Mouse (Mus musculus) neural tube, embryonic 11.5 days (tissue): Measurements from ENCODE around the gene Cnnm4. TPM values are rescaled to one million over a fixed set of nuclear protein-coding genes. Genes with fewer than 3 reads are reported as not detected.
"Not testable (repeated sequence)": the region's sequence is repeated elsewhere in the genome, so short reads cannot be mapped to it uniquely, and the experiment has no call there.

Experiments used
- ATAC-seq: fragments of 200-750 bp; cut with Nextera tagmentation; 2 replicates; pipeline ENCODE4 v1.8.0; 2017; ENCODE audit warnings: moderate number of reproducible peaks, mild to moderate bottlenecking, moderate TSS enrichment, moderate library complexity; ENCODE audit not compliant: insufficient read depth, low FRiP score, low TSS enrichment
- DNase-seq: peaks from one replicate; pipeline ENCODE4 v3.0.0-alpha.2; 2015; ENCODE audit warnings: low spot score
- H3K27ac ChIP-seq: fragments of 300-500 bp; sonication (generic); 2 replicates; pipeline ENCODE4 v1.5.1; 2014; ENCODE audit warnings: low read depth, mild to moderate bottlenecking, low read length
- H3K27me3 ChIP-seq: fragments of 300-500 bp; sonication (generic); 2 replicates; pipeline ENCODE4 v1.6.1; 2014; ENCODE audit warnings: mild to moderate bottlenecking, low read length, mixed read lengths; ENCODE audit not compliant: control insufficient read depth, insufficient read depth
- H3K36me3 ChIP-seq: fragments of 300-500 bp; sonication (generic); 2 replicates; pipeline ENCODE4 v1.6.1; 2014; ENCODE audit warnings: mild to moderate bottlenecking, low read length, moderate library complexity, mixed read lengths; ENCODE audit not compliant: control insufficient read depth, insufficient read depth
- H3K4me1 ChIP-seq: fragments of 300-500 bp; sonication (generic); 2 replicates; pipeline ENCODE4 v1.6.1; 2014; ENCODE audit warnings: low read length, mixed read lengths; ENCODE audit not compliant: control insufficient read depth, insufficient read depth
- H3K4me2 ChIP-seq: fragments of 300-500 bp; sonication (generic); 2 replicates; pipeline ENCODE4 v1.6.1; 2014; ENCODE audit warnings: low read depth, mild to moderate bottlenecking, moderate library complexity
- H3K4me3 ChIP-seq: fragments of 300-500 bp; sonication (generic); 2 replicates; pipeline ENCODE4 v1.5.1; 2014; ENCODE audit warnings: low read depth, low read length
- H3K9ac ChIP-seq: fragments of 300-500 bp; sonication (generic); 2 replicates; pipeline ENCODE4 v1.6.1; 2014; ENCODE audit warnings: mild to moderate bottlenecking, low read length
- H3K9me3 ChIP-seq: fragments of 300-500 bp; sonication (generic); 2 replicates; pipeline ENCODE4 v1.6.1; 2016; ENCODE audit warnings: low read length; ENCODE audit not compliant: control insufficient read depth
- WGBS: fragments of 180-500 bp; shearing (Covaris S2); extraction: QIAGEN DNeasy Blood & Tissue Kit; methylation state at CpG from one replicate; pipeline ENCODE4 v1.1.7; 2014; 5-methylcytosine and 5-hydroxymethylcytosine counted together
- polyA plus RNA-seq: library from polyadenylated mRNA; unstranded; fragments of >200 nt; fragmentation: Nextera tagmentation; extraction: Ambion mirVana; gene quantifications from 2 replicates; pipeline ENCODE4 v1.2.1, GENCODE M21; 2014

Gene Cnnm4
- polyA plus RNA-seq, 1 experiment from 2014 or later, result 14.0 TPM

- H3K9me3 ChIP-seq, result no peaks in the 10 kb centered on the region
- H3K27me3 ChIP-seq, result no peaks in the 10 kb centered on the region
- H3K36me3 ChIP-seq, result no peaks in the 10 kb centered on the region
- H3K4me2 ChIP-seq, result no peak overlapping the region
- DNase-seq, result no peak
- no peak overlapping the region for H3K4me3 ChIP-seq
- ATAC-seq, result no peak
- H3K4me1 ChIP-seq, result no peaks in the 10 kb centered on the region
- H3K27ac ChIP-seq, result no peak overlapping the region
- no peak overlapping the region for H3K9ac ChIP-seq
- WGBS, result 93% methylated on average over 4 of the region's 4 CpGs
Observed at GRCm38 (mm10) chr1:36529875-36530274, 58.5 kb downstream of the Cnnm4 start.

GRCm38 (mm10) chr1:36530485-36530884 lies 59.1 kb downstream of the Cnnm4 start:
- no peak for DNase-seq

GRCm38 (mm10) chr1:36530962-36531361 lies 59.5 kb downstream of the Cnnm4 start:
- 90% methylated on average over 7 of the region's 7 CpGs for WGBS
- H3K9me3 ChIP-seq, result no peaks in the 10 kb centered on the region
- H3K27ac ChIP-seq, result no peak overlapping the region
- no peak overlapping the region for H3K4me3 ChIP-seq
- ATAC-seq (no peak), DNase-seq (no peak)
- no peak overlapping the region for H3K9ac ChIP-seq
- no peaks in the 10 kb centered on the region for H3K4me1 ChIP-seq
- no peaks in the 10 kb centered on the region for H3K36me3 ChIP-seq
- H3K4me2 ChIP-seq, result no peak overlapping the region
- H3K27me3 ChIP-seq, result no peaks in the 10 kb centered on the region

More at GRCm38 (mm10) chr1:36530485-36530884, 59.1 kb downstream of the Cnnm4 start:
- no peak overlapping the region for H3K27ac ChIP-seq
- no peak for ATAC-seq
- no peaks in the 10 kb centered on the region for H3K9me3 ChIP-seq
- no peaks in the 10 kb centered on the region for H3K4me1 ChIP-seq
- 89% methylated on average over 8 of the region's 8 CpGs for WGBS
- H3K4me3 ChIP-seq, result no peak overlapping the region
- no peak overlapping the region for H3K9ac ChIP-seq
- no peak overlapping the region for H3K4me2 ChIP-seq
- H3K27me3 ChIP-seq, result no peaks in the 10 kb centered on the region
- H3K36me3 ChIP-seq, result no peaks in the 10 kb centered on the region

GRCm38 (mm10) chr1:36531461-36531860 lies 60.0 kb downstream of the Cnnm4 start:
- ATAC-seq, result no peak
- Histone ChIP-seq H3K27me3 (no peaks in the 10 kb centered on the region), H3K9me3 (no peaks in the 10 kb centered on the region), H3K4me3 (no peak overlapping the region), H3K9ac (no peak overlapping the region), H3K36me3 (no peaks in the 10 kb centered on the region), H3K4me2 (no peak overlapping the region), H3K27ac (no peak overlapping the region), H3K4me1 (no peaks in the 10 kb centered on the region)
- DNase-seq, result no peak
- 93% methylated on average over 12 of the region's 12 CpGs for WGBS

- ATAC-seq, result no peak
- Histone ChIP-seq H3K36me3 (no peaks in the 10 kb centered on the region), H3K4me3 (no peak overlapping the region), H3K4me2 (no peak overlapping the region), H3K9me3 (no peaks in the 10 kb centered on the region), H3K4me1 (no peaks in the 10 kb centered on the region), H3K27me3 (no peaks in the 10 kb centered on the region), H3K9ac (no peak overlapping the region), H3K27ac (no peak overlapping the region)
- 82% methylated on average over 6 of the region's 6 CpGs for WGBS
- no peak for DNase-seq
Observed at GRCm38 (mm10) chr1:36533546-36533945, 62.1 kb downstream of the Cnnm4 start.

GRCm38 (mm10) chr1:36534595-36535058 lies 63.2 kb downstream of the Cnnm4 start:
- ATAC-seq (no peak), DNase-seq (no peak)
- Histone ChIP-seq H3K4me3 (no peak overlapping the region), H3K9me3 (no peaks in the 10 kb centered on the region), H3K36me3 (no peaks in the 10 kb centered on the region), H3K27ac (no peak overlapping the region), H3K4me2 (no peak overlapping the region), H3K9ac (no peak overlapping the region), H3K4me1 (no peaks in the 10 kb centered on the region), H3K27me3 (no peaks in the 10 kb centered on the region)
- WGBS, result 78% methylated on average over 6 of the region's 6 CpGs

- no peak overlapping the region for H3K27ac ChIP-seq
- peaks cover 3% of the 10 kb centered on the region; the same call in 1 of the 2 replicates for H3K36me3 ChIP-seq
- no peaks in the 10 kb centered on the region for H3K9me3 ChIP-seq
- H3K27me3 ChIP-seq, result no peaks in the 10 kb centered on the region
- H3K9ac ChIP-seq, result no peak overlapping the region
- 84% methylated on average over 11 of the region's 11 CpGs for WGBS
- no peak for DNase-seq
- no peak for ATAC-seq
- no peaks in the 10 kb centered on the region for H3K4me1 ChIP-seq
- H3K4me3 ChIP-seq, result no peak overlapping the region
- no peak overlapping the region for H3K4me2 ChIP-seq
Observed at GRCm38 (mm10) chr1:36535477-36536396, 64.3 kb downstream of the Cnnm4 start.

GRCm38 (mm10) chr1:36536397-36536728 lies 64.9 kb downstream of the Cnnm4 start:
- Histone ChIP-seq H3K27me3 (no peaks in the 10 kb centered on the region), H3K36me3 (peaks cover 6% of the 10 kb centered on the region; the same call in 1 of the 2 replicates), H3K9me3 (no peaks in the 10 kb centered on the region), H3K27ac (no peak overlapping the region), H3K4me1 (no peaks in the 10 kb centered on the region), H3K4me3 (no peak overlapping the region), H3K4me2 (no peak overlapping the region), H3K9ac (no peak overlapping the region)
- no peak for ATAC-seq
- 86% methylated on average over 8 of the region's 8 CpGs for WGBS
- no peak for DNase-seq

GRCm38 (mm10) chr1:36536783-36537182 lies 65.4 kb downstream of the Cnnm4 start, which contains the start of gene Ankrd23:
TSS of gene Ankrd23 (minus strand) at chr1:36536883.
- not testable (repeated sequence) for DNase-seq, H3K27ac ChIP-seq, H3K4me3 ChIP-seq, H3K36me3 ChIP-seq, ATAC-seq, H3K4me1 ChIP-seq, H3K4me2 ChIP-seq, H3K9ac ChIP-seq, H3K27me3 ChIP-seq, H3K9me3 ChIP-seq
- 95% methylated on average over 9 of the region's 9 CpGs for WGBS
